Mouse (Mus musculus): ENCODE results near the gene Ndc1. TPM values are rescaled to one million over a fixed set of nuclear protein-coding genes. Genes with fewer than 3 reads are reported as not detected.

Gene Ndc1
- polyA plus RNA-seq, 2 experiments: 27.8 to 35.4 TPM

GRCm38 (mm10) chr4:107347221-107347620, 20.4 kb upstream of the Ndc1 start:
- Histone ChIP-seq H3K27ac (replicated peaks; ENCODE audit: low read depth, low read length) (no peak overlapping the region), H3K36me3 (ENCODE audit: control insufficient read depth, insufficient read depth, low read length) (peaks cover 26% of the 10 kb centered on the region), H3K4me2 (replicated peaks; ENCODE audit: low read depth, low read length, severe bottlenecking) (no peak overlapping the region), H3K4me1 (ENCODE audit: control insufficient read depth, insufficient read depth, low read length) (0 out of 2 replicates have a peak, but pooled peaks cover 4% of the 10 kb centered on the region), H3K4me3 (replicated peaks; ENCODE audit: low read length) (no peak overlapping the region), H3K9ac (ENCODE audit: low read depth, low read length, severe bottlenecking) (no peak overlapping the region), H3K9me3 (ENCODE audit: control insufficient read depth, low read length) (no peaks in the 10 kb centered on the region), H3K27me3 (ENCODE audit: control insufficient read depth, insufficient read depth, low read length) (no peaks in the 10 kb centered on the region)
- no peak for TF ChIP-seq POLR2A (IDR thresholded peaks at IDR 0.05; ENCODE audit: borderline replicate concordance, extremely low read depth, insufficient read depth, insufficient read length)
- no peak for ATAC-seq (ENCODE audit: low FRiP score, low read depth)
- DNase-seq (ENCODE audit: low spot score): no peak
- WGBS: 67% methylated on average over 6 of the region's 6 CpGs

DNA sequence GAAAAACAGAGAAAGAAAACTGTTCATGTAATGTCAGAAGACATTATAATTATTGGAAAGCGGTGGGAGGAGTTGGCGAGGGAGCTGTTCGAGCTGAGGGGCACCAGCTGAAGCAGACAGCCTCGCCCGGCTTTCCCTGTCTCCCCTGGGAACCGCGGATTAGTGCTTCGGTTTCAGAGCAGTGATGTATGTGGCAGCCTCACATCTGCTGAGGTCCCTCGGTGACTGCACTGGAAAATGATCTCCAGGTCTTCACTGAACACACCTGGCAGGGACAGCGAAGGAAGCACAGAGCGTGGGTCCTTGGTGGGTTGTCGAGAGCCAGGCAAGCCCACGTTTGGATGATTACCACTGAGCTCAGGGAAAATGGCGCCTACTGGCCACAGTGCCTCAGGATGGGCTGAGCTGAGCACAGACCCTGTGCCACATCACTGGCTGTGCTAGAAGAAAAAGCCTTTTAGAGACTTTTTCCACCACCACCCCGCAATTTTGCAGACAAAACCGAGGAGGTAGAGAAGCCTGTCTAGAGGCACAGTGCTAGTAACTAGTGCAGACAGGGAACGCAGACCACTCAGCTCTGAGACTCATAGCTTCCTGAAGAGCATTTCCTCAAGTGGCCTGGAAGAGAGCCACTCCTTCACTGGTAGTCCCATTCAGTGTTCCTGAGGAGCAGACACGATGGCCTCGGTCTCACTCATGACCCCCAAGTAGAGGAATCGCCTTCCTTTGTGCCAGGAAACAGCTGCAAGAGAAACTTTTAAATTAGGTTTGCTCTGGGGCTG, 18.9 kb upstream of the Ndc1 start:
- TF ChIP-seq POLR2A (IDR thresholded peaks at IDR 0.05; ENCODE audit: borderline replicate concordance, extremely low read depth, insufficient read depth, insufficient read length): no peak
- Histone ChIP-seq H3K4me3 (replicated peaks; ENCODE audit: low read length) (no peak overlapping the region), H3K4me1 (ENCODE audit: control insufficient read depth, insufficient read depth, low read length) (0 out of 2 replicates have a peak, but pooled peaks cover 4% of the 10 kb centered on the region), H3K27me3 (ENCODE audit: control insufficient read depth, insufficient read depth, low read length) (no peaks in the 10 kb centered on the region), H3K4me2 (replicated peaks; ENCODE audit: low read depth, low read length, severe bottlenecking) (no peak overlapping the region), H3K9ac (ENCODE audit: low read depth, low read length, severe bottlenecking) (no peak overlapping the region), H3K9me3 (ENCODE audit: control insufficient read depth, low read length) (no peaks in the 10 kb centered on the region), H3K27ac (replicated peaks; ENCODE audit: low read depth, low read length) (no peak overlapping the region), H3K36me3 (ENCODE audit: control insufficient read depth, insufficient read depth, low read length) (peaks cover 26% of the 10 kb centered on the region)
- WGBS: 73% methylated on average over 20 of the region's 20 CpGs
- no peak for DNase-seq (ENCODE audit: low spot score)
- ATAC-seq (ENCODE audit: low FRiP score, low read depth): no peak

DNA sequence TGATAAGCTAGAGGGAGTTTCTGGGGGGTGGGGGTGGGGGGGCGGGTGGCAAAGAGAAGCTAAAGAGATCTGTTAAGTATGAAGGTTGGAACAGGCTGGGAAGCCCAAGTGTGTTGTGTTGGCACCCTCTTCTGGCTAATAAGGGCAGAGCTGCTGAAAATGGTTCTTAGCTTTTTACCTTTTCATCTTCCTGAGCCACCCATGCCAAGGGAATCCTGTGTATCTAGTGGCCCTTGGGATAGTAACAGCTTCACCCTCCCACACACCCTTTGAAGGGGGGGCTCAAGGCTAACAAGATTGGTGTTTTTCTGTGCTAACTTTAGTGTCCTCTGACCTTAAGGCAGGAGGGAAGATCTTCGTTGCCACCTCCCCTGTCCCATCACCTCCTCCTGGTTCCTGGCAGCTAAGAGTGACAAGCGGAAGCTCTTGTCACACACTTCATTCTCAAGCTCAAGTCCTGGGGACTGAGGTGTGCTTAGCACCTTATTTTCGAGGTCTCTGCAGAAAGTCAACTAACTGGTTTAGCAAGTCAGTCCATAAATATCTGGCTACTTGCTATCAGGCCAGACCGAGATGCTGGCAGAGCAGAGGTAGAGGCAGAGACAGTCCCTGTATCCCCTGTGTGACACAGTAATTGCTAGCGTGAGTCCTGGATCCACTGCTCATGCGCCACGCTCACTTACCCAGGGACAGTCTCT, 18.1 kb upstream of the Ndc1 start:
- DNase-seq (ENCODE audit: low spot score) (peak; percentile 83), ATAC-seq (ENCODE audit: low FRiP score, low read depth) (no peak)
- no peak overlapping the region for H3K9ac ChIP-seq (ENCODE audit: low read depth, low read length, severe bottlenecking)
- no peak overlapping the region for H3K4me2 ChIP-seq (replicated peaks; ENCODE audit: low read depth, low read length, severe bottlenecking)
- H3K27me3 ChIP-seq (ENCODE audit: control insufficient read depth, insufficient read depth, low read length): no peaks in the 10 kb centered on the region
- H3K4me1 ChIP-seq (ENCODE audit: control insufficient read depth, insufficient read depth, low read length): 0 out of 2 replicates have a peak, but pooled peaks cover 4% of the 10 kb centered on the region
- H3K36me3 ChIP-seq (ENCODE audit: control insufficient read depth, insufficient read depth, low read length): peaks cover 26% of the 10 kb centered on the region
- no peak overlapping the region for H3K27ac ChIP-seq (replicated peaks; ENCODE audit: low read depth, low read length)
- WGBS: 57% methylated on average over 8 of the region's 8 CpGs
- no peak for TF ChIP-seq POLR2A (IDR thresholded peaks at IDR 0.05; ENCODE audit: borderline replicate concordance, extremely low read depth, insufficient read depth, insufficient read length)
- H3K4me3 ChIP-seq (replicated peaks; ENCODE audit: low read length): no peak overlapping the region
- H3K9me3 ChIP-seq (ENCODE audit: control insufficient read depth, low read length): no peaks in the 10 kb centered on the region

DNA sequence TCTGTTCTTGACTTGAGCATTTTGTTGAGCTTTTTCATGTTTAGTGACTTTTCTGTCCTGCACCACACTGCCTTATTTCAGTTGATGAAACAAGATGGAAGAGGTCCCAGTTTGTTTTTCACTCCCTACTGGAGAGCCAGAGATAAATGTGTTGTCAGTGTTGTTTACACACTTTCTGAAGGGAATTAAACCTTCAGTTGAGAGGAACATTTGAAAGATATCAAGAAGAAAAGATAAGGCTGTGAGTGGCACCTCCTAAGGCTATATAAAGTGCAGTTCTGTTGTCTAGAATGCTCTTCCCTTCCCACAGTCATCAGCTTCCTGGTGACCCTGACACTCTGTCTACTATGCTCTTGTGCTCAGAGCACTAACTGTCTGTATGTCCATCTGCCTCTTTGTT, 16.2 kb upstream of the Ndc1 start:
- H3K4me3 ChIP-seq (replicated peaks; ENCODE audit: low read length): no peak overlapping the region
- H3K36me3 ChIP-seq (ENCODE audit: control insufficient read depth, insufficient read depth, low read length): peaks cover 18% of the 10 kb centered on the region
- ATAC-seq (ENCODE audit: low FRiP score, low read depth) (no peak), DNase-seq (ENCODE audit: low spot score) (no peak)
- no peaks in the 10 kb centered on the region for H3K27me3 ChIP-seq (ENCODE audit: control insufficient read depth, insufficient read depth, low read length)
- H3K27ac ChIP-seq (replicated peaks; ENCODE audit: low read depth, low read length): no peak overlapping the region
- H3K9ac ChIP-seq (ENCODE audit: low read depth, low read length, severe bottlenecking): no peak overlapping the region
- H3K4me1 ChIP-seq (ENCODE audit: control insufficient read depth, insufficient read depth, low read length): 0 out of 2 replicates have a peak, but pooled peaks cover 4% of the 10 kb centered on the region
- TF ChIP-seq POLR2A (IDR thresholded peaks at IDR 0.05; ENCODE audit: borderline replicate concordance, extremely low read depth, insufficient read depth, insufficient read length): no peak
- no peaks in the 10 kb centered on the region for H3K9me3 ChIP-seq (ENCODE audit: control insufficient read depth, low read length)
- no peak overlapping the region for H3K4me2 ChIP-seq (replicated peaks; ENCODE audit: low read depth, low read length, severe bottlenecking)

GRCm38 (mm10) chr4:107353612-107354011, 14.0 kb upstream of the Ndc1 start:
- TF ChIP-seq POLR2A (IDR thresholded peaks at IDR 0.05; ENCODE audit: borderline replicate concordance, extremely low read depth, insufficient read depth, insufficient read length): no peak
- DNase-seq (ENCODE audit: low spot score) (no peak), ATAC-seq (ENCODE audit: low FRiP score, low read depth) (no peak)
- H3K27me3 ChIP-seq (ENCODE audit: control insufficient read depth, insufficient read depth, low read length): no peaks in the 10 kb centered on the region
- 0 out of 2 replicates have a peak, but pooled peaks cover 3% of the 10 kb centered on the region for H3K4me1 ChIP-seq (ENCODE audit: control insufficient read depth, insufficient read depth, low read length)
- no peak overlapping the region for H3K27ac ChIP-seq (replicated peaks; ENCODE audit: low read depth, low read length)
- no peak overlapping the region for H3K4me2 ChIP-seq (replicated peaks; ENCODE audit: low read depth, low read length, severe bottlenecking)
- H3K36me3 ChIP-seq (ENCODE audit: control insufficient read depth, insufficient read depth, low read length): peaks cover 13% of the 10 kb centered on the region; the same call in 1 of the 2 replicates
- 81% methylated on average over 3 of the region's 3 CpGs for WGBS
- no peak overlapping the region for H3K9ac ChIP-seq (ENCODE audit: low read depth, low read length, severe bottlenecking)
- no peak overlapping the region for H3K4me3 ChIP-seq (replicated peaks; ENCODE audit: low read length)
- no peaks in the 10 kb centered on the region for H3K9me3 ChIP-seq (ENCODE audit: control insufficient read depth, low read length)

All from limb, embryonic 14.5 days (tissue).